Comparison of ENCODE assay signal across 8 mouse cellular contexts in genomic region chr12:111443011-111443870, GRCm38 (mm10). TPM values are rescaled to one million over a fixed set of nuclear protein-coding genes. Genes with fewer than 3 reads are reported as not detected.
DNase-seq lines count a peak whose midpoint lies in the region; ATAC-seq lines count a peak whose summit lies in the region.

No protein-coding gene starts in this region.

- no peaks in the 10 kb centered on the region for H3K36me3 ChIP-seq in embryonic facial prominence, embryonic 11.5 days (replicated peaks; ENCODE audit: control insufficient read depth, insufficient read depth, low read depth, low read length)
- H3K36me3 ChIP-seq in hindbrain, embryonic 13.5 days, result no peaks in the 10 kb centered on the region
- H3K36me3 ChIP-seq in midbrain, embryonic 10.5 days, result no peaks in the 10 kb centered on the region

- H3K27me3 ChIP-seq in embryonic facial prominence, embryonic 11.5 days (ENCODE audit: control insufficient read depth, insufficient read depth, low read length), result peaks cover 67% of the 10 kb centered on the region
- peaks cover 93% of the 10 kb centered on the region for H3K27me3 ChIP-seq in hindbrain, embryonic 13.5 days
- H3K27me3 ChIP-seq in midbrain, embryonic 10.5 days (ENCODE audit: low read depth, poor library complexity, severe bottlenecking), result peaks cover 97% of the 10 kb centered on the region

- ATAC-seq in embryonic facial prominence, embryonic 11.5 days (replicated peaks; ENCODE audit: insufficient number of reproducible peaks, low FRiP score, low TSS enrichment, low read depth), result no peak
- ATAC-seq in hindbrain, embryonic 13.5 days (ENCODE audit: low FRiP score), result no peak

- intact Hi-C loops in heart, postnatal 25 days (cut with DNase I), result no loop called here

- no peak overlapping the region for H3K27ac ChIP-seq in embryonic facial prominence, embryonic 11.5 days (replicated peaks; ENCODE audit: low read depth, low read length)
- no peak overlapping the region for H3K27ac ChIP-seq in hindbrain, embryonic 13.5 days
- peak overlapping the region; percentile 66; the same call in 1 of the 2 replicates for H3K27ac ChIP-seq in midbrain, embryonic 10.5 days (replicated peaks)

- H3K9ac ChIP-seq in embryonic facial prominence, embryonic 11.5 days (replicated peaks; ENCODE audit: low read length), result no peak overlapping the region; the same call in none of the 2 replicates
- no peak overlapping the region for H3K9ac ChIP-seq in hindbrain, embryonic 13.5 days

- H3K9me3 ChIP-seq in embryonic facial prominence, embryonic 11.5 days (replicated peaks; ENCODE audit: control insufficient read depth, low read length), result no peaks in the 10 kb centered on the region
- no peaks in the 10 kb centered on the region for H3K9me3 ChIP-seq in hindbrain, embryonic 13.5 days
- H3K9me3 ChIP-seq in midbrain, embryonic 10.5 days (replicated peaks), result 0 out of 2 replicates have a peak, but pooled peaks cover 3% of the 10 kb centered on the region

- DNase-seq in heart, adult 18-20 months, result peak; percentile 59 to 73
- DNase-seq in heart, postnatal 25 days (ENCODE audit: low spot score), result no peak
- DNase-seq in embryonic facial prominence, embryonic 11.5 days (ENCODE audit: low spot score), result no peak
- no peak for DNase-seq in midbrain, embryonic 10.5 days (ENCODE audit: low spot score)
- no peak for DNase-seq in ovary, postnatal 14 days (ENCODE audit: low spot score)
- no peak for DNase-seq in T-cell, adult 2 months (ENCODE audit: low spot score)
- no peak for DNase-seq in cerebellum, postnatal 4 days (ENCODE audit: low spot score in 2 of 2)

- WGBS in embryonic facial prominence, embryonic 11.5 days, result 9% methylated on average over 15 of the region's 15 CpGs
- WGBS in hindbrain, embryonic 13.5 days, result 14% methylated on average over 15 of the region's 15 CpGs
- WGBS in midbrain, embryonic 10.5 days, result 9% methylated on average over 15 of the region's 15 CpGs

- H3K4me1 ChIP-seq in embryonic facial prominence, embryonic 11.5 days (ENCODE audit: control insufficient read depth, insufficient read depth, low read length), result peaks cover 14% of the 10 kb centered on the region
- H3K4me1 ChIP-seq in hindbrain, embryonic 13.5 days (replicated peaks), result peaks cover 32% of the 10 kb centered on the region
- peaks cover 61% of the 10 kb centered on the region for H3K4me1 ChIP-seq in midbrain, embryonic 10.5 days

- H3K4me3 ChIP-seq in embryonic facial prominence, embryonic 11.5 days (ENCODE audit: low read depth, low read length), result peak overlapping the region; percentile 38; the same call in 1 of the 2 replicates
- peak overlapping the region; percentile 41; the same call in 1 of the 2 replicates for H3K4me3 ChIP-seq in hindbrain, embryonic 13.5 days
- peak overlapping the region; percentile 61 for H3K4me3 ChIP-seq in midbrain, embryonic 10.5 days

- H3K4me2 ChIP-seq in embryonic facial prominence, embryonic 11.5 days (ENCODE audit: low read depth, low read length), result peak overlapping the region; percentile 67
- peak overlapping the region; percentile 67 for H3K4me2 ChIP-seq in hindbrain, embryonic 13.5 days

RNA-seq across cellular contexts. Expression of gene Tnfaip2, which starts 1.0 kb away (rescaled TPM):
- 10 to 100 TPM; 45.1 to 52.6 TPM for total RNA-seq in heart, adult 18-20 months (2021)
- total RNA-seq in heart, postnatal 25 days (2021), result 10 to 100 TPM; 41.7 to 48.7 TPM
- polyA plus RNA-seq in embryonic facial prominence, embryonic 11.5 days (2014; fragmentation: Nextera tagmentation; extraction: Ambion mirVana), result 4.6 and 4.8 TPM in 2 replicates
- 1.6 and 1.8 TPM in 2 replicates for polyA plus RNA-seq in hindbrain, embryonic 13.5 days (2015; fragmentation: Nextera tagmentation; extraction: Ambion mirVana)
- 1.6 and 2.4 TPM in 2 replicates for polyA plus RNA-seq in midbrain, embryonic 10.5 days (2016; fragmentation: Nextera tagmentation; extraction: Ambion mirVana)

RNA-seq across cellular contexts. Expression of gene Exoc3l4, which starts 26.4 kb away (rescaled TPM):
- total RNA-seq in heart, adult 18-20 months (2021), result 1 to 10 TPM; 3.2 to 4.1 TPM
- total RNA-seq in heart, postnatal 25 days (2021), result 1 to 10 TPM; 1.2 to 2.9 TPM
- 6.3 and 7.3 TPM in 2 replicates for polyA plus RNA-seq in embryonic facial prominence, embryonic 11.5 days (2014; fragmentation: Nextera tagmentation; extraction: Ambion mirVana)
- polyA plus RNA-seq in hindbrain, embryonic 13.5 days (2015; fragmentation: Nextera tagmentation; extraction: Ambion mirVana), result 2.0 and 2.1 TPM in 2 replicates
- polyA plus RNA-seq in midbrain, embryonic 10.5 days (2016; fragmentation: Nextera tagmentation; extraction: Ambion mirVana), result 3.7 and 4.3 TPM in 2 replicates

RNA-seq across cellular contexts. Expression of gene Lbhd2, which starts 36.6 kb away (rescaled TPM):
- not detected for total RNA-seq in heart, adult 18-20 months (2021)
- not detected for total RNA-seq in heart, postnatal 25 days (2021)
- polyA plus RNA-seq in embryonic facial prominence, embryonic 11.5 days (2014; fragmentation: Nextera tagmentation; extraction: Ambion mirVana), result 0.45 TPM in 1 of 2 replicates, not detected in the other
- polyA plus RNA-seq in hindbrain, embryonic 13.5 days (2015; fragmentation: Nextera tagmentation; extraction: Ambion mirVana), result 0.26 and 0.52 TPM in 2 replicates
- not detected in 2 replicates for polyA plus RNA-seq in midbrain, embryonic 10.5 days (2016; fragmentation: Nextera tagmentation; extraction: Ambion mirVana)

RNA-seq across cellular contexts. Expression of gene Gm266, which starts 42.4 kb away (rescaled TPM):
- total RNA-seq in heart, adult 18-20 months (2021), result not detected
- total RNA-seq in heart, postnatal 25 days (2021), result under 1 TPM; 0.36 to 0.75 TPM
- polyA plus RNA-seq in embryonic facial prominence, embryonic 11.5 days (2014; fragmentation: Nextera tagmentation; extraction: Ambion mirVana), result 23.9 and 27.9 TPM in 2 replicates
- 1.7 and 2.0 TPM in 2 replicates for polyA plus RNA-seq in hindbrain, embryonic 13.5 days (2015; fragmentation: Nextera tagmentation; extraction: Ambion mirVana)
- polyA plus RNA-seq in midbrain, embryonic 10.5 days (2016; fragmentation: Nextera tagmentation; extraction: Ambion mirVana), result 7.8 and 10.4 TPM in 2 replicates

Comparison
In these comparisons a context has a peak if more than half of its experiments do, and no peak if none do; other contexts are left out.
1. DNase-seq: peak in heart, adult 18-20 months (2 of 2); none in heart, postnatal 25 days (single experiment), embryonic facial prominence, embryonic 11.5 days (single experiment), midbrain, embryonic 10.5 days (single experiment), ovary, postnatal 14 days (single experiment), T-cell, adult 2 months (single experiment) and cerebellum, postnatal 4 days (0 of 2).
2. Peak in every context shown above with its lines, with median percentiles within 50 percentile points of each other: H3K4me3 ChIP-seq.